Mouse (Mus musculus): ENCODE results near the gene Tjp2.

DNA sequence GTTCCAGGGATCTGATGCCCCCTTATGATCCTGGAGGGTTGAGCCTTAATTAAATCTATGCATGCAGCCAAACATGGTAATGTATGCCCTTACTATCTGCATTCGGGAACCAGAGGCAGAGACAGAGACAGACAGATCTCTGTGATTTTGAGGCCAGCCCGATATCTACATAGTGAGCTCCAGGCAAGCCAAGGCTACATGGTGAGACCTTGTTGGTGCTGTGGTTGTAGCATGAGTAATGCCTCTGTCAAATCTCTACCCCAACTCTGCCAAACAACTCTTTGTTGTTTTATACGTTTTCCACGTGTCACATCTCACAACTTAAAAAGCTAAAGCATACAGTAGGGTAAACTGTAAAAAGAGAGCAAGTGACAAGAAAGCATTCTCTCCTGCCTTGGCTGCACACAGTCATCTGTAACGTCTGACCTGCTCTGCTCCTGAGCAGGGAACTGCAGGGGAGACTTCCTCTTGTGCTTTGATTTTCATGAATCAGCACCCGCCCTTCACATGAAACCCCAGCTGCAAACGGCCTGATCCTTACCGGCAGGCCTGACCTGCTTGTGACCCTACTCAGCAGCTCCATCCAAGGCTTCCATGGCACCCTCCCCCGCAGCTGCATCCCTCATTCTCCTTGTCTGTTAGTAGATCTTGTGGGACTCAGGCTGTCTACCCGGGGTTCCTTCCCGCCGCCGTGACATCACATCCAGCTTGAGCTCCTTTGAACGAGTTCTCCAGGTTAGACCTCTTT, 17.1 kb upstream of the Tjp2 start:
- no peak for TF ChIP-seq CTCF (IDR thresholded peaks at IDR 0.05; ENCODE audit: low read depth)
- TF ChIP-seq EP300 (IDR thresholded peaks at IDR 0.05; ENCODE audit: low read depth): no peak
